Mouse (Mus musculus) forebrain, embryonic 16.5 days (tissue): Measurements from ENCODE around the gene Rps25. TPM values are rescaled to one million over a fixed set of nuclear protein-coding genes. Genes with fewer than 3 reads are reported as not detected.
"Not testable (repeated sequence)": the region's sequence is repeated elsewhere in the genome, so short reads cannot be mapped to it uniquely, and the experiment has no call there.

Experiments used
- ATAC-seq: fragments of 200-750 bp; cut with Nextera tagmentation; 2 replicates; pipeline ENCODE4 v1.8.0; 2017; ENCODE audit warnings: mild to moderate bottlenecking, moderate library complexity
- H3K27ac ChIP-seq: fragments of 300-500 bp; sonication (generic); 2 replicates; pipeline ENCODE4 v1.5.1; 2014; ENCODE audit warnings: low read length, control low read depth
- H3K27me3 ChIP-seq: fragments of 300-500 bp; sonication (generic); replicated peaks from 2 replicates; pipeline ENCODE4 v1.6.1; 2014; ENCODE audit warnings: low read length; ENCODE audit not compliant: control insufficient read depth, insufficient read depth
- H3K36me3 ChIP-seq: fragments of 300-500 bp; sonication (generic); 2 replicates; pipeline ENCODE4 v1.6.1; 2014; ENCODE audit not compliant: control insufficient read depth, insufficient read depth
- H3K4me1 ChIP-seq: fragments of 300-500 bp; sonication (generic); replicated peaks from 2 replicates; pipeline ENCODE4 v1.6.1; 2014; ENCODE audit warnings: low read length; ENCODE audit not compliant: control insufficient read depth, insufficient read depth
- H3K4me2 ChIP-seq: fragments of 300-500 bp; sonication (generic); 2 replicates; pipeline ENCODE4 v1.6.1; 2014; ENCODE audit warnings: mild to moderate bottlenecking, low read length, control low read depth
- H3K4me3 ChIP-seq: fragments of 300-500 bp; sonication (generic); replicated peaks from 2 replicates; pipeline ENCODE4 v1.5.1; 2014; ENCODE audit warnings: mild to moderate bottlenecking, low read length, control low read depth
- H3K9ac ChIP-seq: fragments of 300-500 bp; sonication (generic); replicated peaks from 2 replicates; pipeline ENCODE4 v1.6.1; 2014; ENCODE audit warnings: low read depth, low read length, control low read depth
- H3K9me3 ChIP-seq: fragments of 300-500 bp; sonication (generic); 2 replicates; pipeline ENCODE4 v1.6.1; 2016; ENCODE audit warnings: low read length; ENCODE audit not compliant: control insufficient read depth
- WGBS: fragments of 180-500 bp; shearing (Covaris S2); extraction: QIAGEN DNeasy Blood & Tissue Kit; methylation state at CpG from one replicate; pipeline ENCODE4 v1.1.7; 2014; 5-methylcytosine and 5-hydroxymethylcytosine counted together
- polyA plus RNA-seq: library from polyadenylated mRNA; unstranded; fragments of >200 nt; fragmentation: Nextera tagmentation; extraction: Ambion mirVana; gene quantifications from 2 replicates; pipeline ENCODE4 v1.2.1, GENCODE M21; 2015

The Rps25 gene
- polyA plus RNA-seq: 901 and 949 TPM in 2 replicates

DNA sequence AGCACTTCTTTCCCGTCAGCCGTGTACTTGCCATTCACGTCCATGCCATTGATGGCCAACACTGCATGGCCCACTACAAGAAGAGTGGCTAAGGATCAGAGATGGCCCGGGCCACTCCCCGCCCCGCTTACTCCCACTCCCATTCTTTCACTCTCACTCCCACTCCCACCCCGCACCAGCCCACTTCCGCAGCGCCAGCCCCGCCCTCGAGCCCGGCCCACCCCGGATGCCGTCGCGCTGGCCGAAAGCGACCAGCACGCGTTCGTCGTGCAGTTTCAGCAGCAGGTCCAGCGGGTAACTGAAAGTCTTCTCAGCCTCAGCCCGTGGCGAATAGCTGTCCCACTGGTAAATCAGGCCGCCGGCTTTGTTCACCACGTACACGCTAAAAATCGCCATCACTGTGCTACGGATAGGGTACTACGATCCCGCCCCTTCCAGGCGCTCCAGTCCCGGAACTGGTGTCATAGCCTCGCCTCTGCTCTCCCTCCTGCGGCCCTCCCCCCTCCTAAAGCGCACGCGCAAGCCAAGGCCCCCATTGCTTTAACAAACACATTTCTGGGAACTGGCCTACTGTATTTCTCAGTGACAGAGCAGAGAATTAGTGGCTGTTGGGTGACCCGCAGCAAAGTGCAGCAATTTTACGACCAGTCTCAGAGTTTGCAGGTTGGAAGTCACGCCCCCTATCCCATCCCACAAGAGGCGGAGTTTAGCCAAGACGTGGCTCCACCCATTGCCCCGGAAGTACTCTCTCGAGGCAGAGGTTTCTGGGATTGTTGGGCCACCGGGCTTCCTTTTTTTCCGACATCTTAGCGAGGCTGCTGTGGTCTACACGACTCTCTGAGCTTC, at the start of gene Rps25, which contains the start of gene Trappc4:
Gene Rps25 (plus strand): TSS at position 234 of the 846 bp plus-strand sequence.
Gene Trappc4 (minus strand): TSS at position 695 of the 846 bp plus-strand sequence.
- peak within 1 kb of the TSS; percentile 66 for H3K4me3 ChIP-seq
- under 1% methylated on average over 51 of the region's 51 CpGs for WGBS
- peaks cover 23% of the 10 kb centered on the region for H3K4me1 ChIP-seq
- H3K27me3 ChIP-seq: no peaks in the 10 kb centered on the region
- H3K9me3 ChIP-seq: no peaks in the 10 kb centered on the region
- ATAC-seq: peak; percentile 97
- H3K4me2 ChIP-seq: peak within 1 kb of the TSS; percentile 77
- H3K27ac ChIP-seq: peak within 1 kb of the TSS; percentile 96
- peak within 1 kb of the TSS; percentile 70 for H3K9ac ChIP-seq
- peaks cover 39% of the 10 kb centered on the region for H3K36me3 ChIP-seq

- ATAC-seq: no peak
- H3K9ac ChIP-seq: no peak overlapping the region
Observed at GRCm38 (mm10) chr9:44357207-44357606, 49.7 kb upstream of the Rps25 start.

DNA sequence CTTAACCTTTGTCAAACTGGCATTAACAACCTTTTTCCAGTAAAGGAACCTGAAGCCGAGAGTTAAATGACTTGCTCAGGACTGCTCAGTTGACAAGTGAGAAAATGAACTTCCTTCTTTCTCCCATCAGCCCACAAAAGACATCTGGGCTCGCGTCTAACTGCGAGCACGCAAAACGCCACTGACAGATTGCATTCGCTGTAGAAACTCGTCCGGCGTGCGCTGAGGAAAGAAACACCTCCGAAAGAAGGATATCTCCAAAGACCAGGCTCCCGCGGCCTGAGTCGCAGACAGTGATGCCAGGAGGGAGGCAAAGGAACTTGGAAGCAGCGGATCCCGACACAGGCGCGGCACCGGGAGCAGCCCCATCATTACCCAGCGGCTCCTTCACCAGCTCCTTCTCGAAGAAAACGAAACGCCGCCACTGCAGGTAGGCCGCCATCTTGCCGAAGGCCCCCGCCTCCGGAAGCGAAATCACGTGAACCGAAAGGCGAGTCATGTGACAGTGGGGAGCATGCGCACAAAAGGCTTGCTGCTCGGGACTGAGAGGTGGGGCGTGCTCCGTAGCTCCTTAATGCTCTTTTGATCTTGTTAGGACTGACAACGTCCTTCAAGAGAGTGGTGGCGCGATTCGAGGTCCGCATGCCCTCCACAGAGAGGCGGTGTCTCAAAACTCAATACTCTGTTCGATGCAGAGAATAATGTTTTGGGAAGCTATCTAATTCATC, 45.6 kb upstream of the Rps25 start, which contains the start of gene Vps11:
Gene Vps11 (minus strand): TSS at position 481 of the 728 bp plus-strand sequence.
- H3K4me1 ChIP-seq: peaks cover 7% of the 10 kb centered on the region
- whole genome bisulfite sequencing: under 1% methylated on average over 44 of the region's 44 CpGs
- H3K36me3 ChIP-seq: peaks cover 8% of the 10 kb centered on the region
- peak within 1 kb of the TSS; percentile 78 for H3K27ac ChIP-seq
- peak within 1 kb of the TSS; percentile 57 for H3K4me2 ChIP-seq
- peak within 1 kb of the TSS; percentile 82 for H3K9ac ChIP-seq
- peak within 1 kb of the TSS; percentile 76 for H3K4me3 ChIP-seq
- peak; percentile 93 for ATAC-seq
- no peaks in the 10 kb centered on the region for H3K27me3 ChIP-seq
- H3K9me3 ChIP-seq: no peaks in the 10 kb centered on the region

More at GRCm38 (mm10) chr9:44357207-44357606, 49.7 kb upstream of the Rps25 start:
- Histone ChIP-seq H3K9me3 (no peaks in the 10 kb centered on the region), H3K27me3 (no peaks in the 10 kb centered on the region), H3K4me3 (no peak overlapping the region), H3K27ac (no peak overlapping the region), H3K36me3 (peaks cover 42% of the 10 kb centered on the region), H3K4me1 (peaks cover 7% of the 10 kb centered on the region), H3K4me2 (no peak overlapping the region)
- WGBS: 67% methylated on average over 4 of the region's 4 CpGs

GRCm38 (mm10) chr9:44361931-44362330, 45.0 kb upstream of the Rps25 start:
- not testable (repeated sequence) for H3K4me1 ChIP-seq, H3K27me3 ChIP-seq, H3K9me3 ChIP-seq, H3K36me3 ChIP-seq
- Histone ChIP-seq H3K4me2 (peak overlapping the region; percentile 57), H3K9ac (peak overlapping the region; percentile 49; the same call in 1 of the 2 replicates), H3K4me3 (peak overlapping the region; percentile 76), H3K27ac (peak overlapping the region; percentile 78)
- 50% methylated on average over 4 of the region's 4 CpGs for WGBS
- ATAC-seq: peak; percentile 32

- WGBS: 57% methylated on average over 3 of the region's 3 CpGs
- no peak for ATAC-seq
- H3K4me3 ChIP-seq: no peak overlapping the region
- no peaks in the 10 kb centered on the region for H3K27me3 ChIP-seq
- no peak overlapping the region for H3K27ac ChIP-seq
- H3K9me3 ChIP-seq: no peaks in the 10 kb centered on the region
- no peaks in the 10 kb centered on the region; the same call in 1 of the 2 replicates for H3K36me3 ChIP-seq
- H3K4me1 ChIP-seq: peaks cover 7% of the 10 kb centered on the region
- no peak overlapping the region for H3K4me2 ChIP-seq
- no peak overlapping the region for H3K9ac ChIP-seq
Observed at GRCm38 (mm10) chr9:44364480-44364879, 42.5 kb upstream of the Rps25 start.

- Histone ChIP-seq H3K4me1 (peaks cover 2% of the 10 kb centered on the region; the same call in 1 of the 2 replicates), H3K4me3 (no peak overlapping the region), H3K4me2 (no peak overlapping the region), H3K9me3 (no peaks in the 10 kb centered on the region), H3K27me3 (no peaks in the 10 kb centered on the region), H3K36me3 (no peaks in the 10 kb centered on the region), H3K27ac (no peak overlapping the region), H3K9ac (no peak overlapping the region)
- no peak for ATAC-seq
Observed at GRCm38 (mm10) chr9:44373386-44373785, 33.6 kb upstream of the Rps25 start.

GRCm38 (mm10) chr9:44376141-44376540, 30.8 kb upstream of the Rps25 start:
- Histone ChIP-seq H3K27ac (no peak overlapping the region), H3K4me3 (no peak overlapping the region), H3K27me3 (no peaks in the 10 kb centered on the region), H3K9me3 (no peaks in the 10 kb centered on the region), H3K4me1 (peaks cover 13% of the 10 kb centered on the region), H3K9ac (no peak overlapping the region), H3K36me3 (no peaks in the 10 kb centered on the region), H3K4me2 (no peak overlapping the region)
- WGBS: 91% methylated on average over 6 of the region's 6 CpGs
- no peak for ATAC-seq

DNA sequence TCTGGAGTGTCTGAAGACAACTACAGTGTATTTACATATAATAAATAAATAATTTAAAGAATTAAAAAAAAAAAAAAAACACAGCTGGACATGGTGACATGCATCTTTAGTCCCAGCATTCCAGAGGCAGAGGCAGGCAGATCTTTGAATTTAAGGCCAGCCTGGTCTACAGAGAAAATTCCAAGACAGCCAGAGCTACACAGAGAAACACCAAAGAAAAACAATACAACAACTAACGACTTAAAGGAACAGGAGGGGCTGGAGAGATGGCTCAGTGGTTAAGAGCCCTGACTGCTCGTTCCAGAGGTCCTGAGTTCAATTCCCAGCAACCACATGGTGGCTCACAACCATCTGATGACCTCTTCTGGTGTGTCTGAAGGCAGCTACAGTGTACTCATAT, 29.6 kb upstream of the Rps25 start:
- whole genome bisulfite sequencing: 79% methylated on average over 2 of the region's 2 CpGs
- H3K4me3 ChIP-seq, H3K36me3 ChIP-seq, H3K9me3 ChIP-seq, H3K27me3 ChIP-seq, H3K4me2 ChIP-seq, H3K27ac ChIP-seq, ATAC-seq, H3K9ac ChIP-seq: not testable (repeated sequence)
- peaks cover 13% of the 10 kb centered on the region for H3K4me1 ChIP-seq

- H3K36me3 ChIP-seq: peaks cover 13% of the 10 kb centered on the region
- H3K27me3 ChIP-seq: no peaks in the 10 kb centered on the region
- no peak overlapping the region for H3K27ac ChIP-seq
- peak overlapping the region; percentile 93 for H3K4me3 ChIP-seq
- no peaks in the 10 kb centered on the region for H3K9me3 ChIP-seq
- peaks cover 13% of the 10 kb centered on the region for H3K4me1 ChIP-seq
- peak overlapping the region; percentile 73 for H3K4me2 ChIP-seq
- ATAC-seq: no peak
- WGBS: 92% methylated on average over 5 of the region's 5 CpGs
- H3K9ac ChIP-seq: no peak overlapping the region
Observed at GRCm38 (mm10) chr9:44378153-44378730, 28.7 kb upstream of the Rps25 start.
